Mouse (Mus musculus): ENCODE measurements around the gene Zfp13. TPM values are rescaled to one million over a fixed set of nuclear protein-coding genes. Genes with fewer than 3 reads are reported as not detected.

Gene Zfp13
- 36.2 and 48.2 TPM in 2 replicates for total RNA-seq (2014; rRNA removed)
- 23.3 and 26.3 TPM in 2 replicates for polyA plus RNA-seq (2015; fragmentation: Nextera tagmentation; extraction: Ambion mirVana)

- H3K27me3 ChIP-seq (ENCODE audit: insufficient read depth, low read length), result no peaks in the 10 kb centered on the region
- TF ChIP-seq CTCF (IDR thresholded peaks at IDR 0.05), result no peak
- H3K4me1 ChIP-seq (ENCODE audit: insufficient read depth, low read length), result no peaks in the 10 kb centered on the region
- ATAC-seq (ENCODE audit: low FRiP score), result peak; percentile 79
- H3K9me3 ChIP-seq (ENCODE audit: low read length), result no peaks in the 10 kb centered on the region
- H3K4me3 ChIP-seq (ENCODE audit: low read depth, low read length), result peak within 1 kb of the TSS; percentile 40
- 11% methylated on average over 30 of the region's 31 CpGs for WGBS
- peak within 1 kb of the TSS; percentile 59 for H3K27ac ChIP-seq (ENCODE audit: low read depth, low read length)
- peak; percentile 92 for DNase-seq (ENCODE audit: low spot score)
- peak within 1 kb of the TSS; percentile 60 for H3K9ac ChIP-seq (replicated peaks; ENCODE audit: low read length, poor library complexity, severe bottlenecking)
- peak within 1 kb of the TSS; percentile 72 for H3K4me2 ChIP-seq (ENCODE audit: low read depth, low read length, poor library complexity, severe bottlenecking)
- no peaks in the 10 kb centered on the region for H3K36me3 ChIP-seq (ENCODE audit: insufficient read depth, low read length)
These were observed at the start of gene Zfp13 for GRCm38 (mm10) chr17:23598582-23599552. Zfp13 (minus strand) TSS chr17:23599487.

GRCm38 (mm10) chr17:23645894-23646293, 46.6 kb upstream of the Zfp13 start:
- TF ChIP-seq CTCF (IDR thresholded peaks at IDR 0.05), result no peak
- Histone ChIP-seq H3K27me3 (ENCODE audit: insufficient read depth, low read length) (peaks cover 20% of the 10 kb centered on the region; the same call in 1 of the 2 replicates), H3K36me3 (ENCODE audit: insufficient read depth, low read length) (no peaks in the 10 kb centered on the region), H3K9ac (replicated peaks; ENCODE audit: low read length, poor library complexity, severe bottlenecking) (no peak overlapping the region), H3K4me1 (ENCODE audit: insufficient read depth, low read length) (0 out of 2 replicates have a peak, but pooled peaks cover 6% of the 10 kb centered on the region), H3K9me3 (ENCODE audit: low read length) (no peaks in the 10 kb centered on the region), H3K4me3 (ENCODE audit: low read depth, low read length) (no peak overlapping the region), H3K27ac (ENCODE audit: low read depth, low read length) (no peak overlapping the region), H3K4me2 (ENCODE audit: low read depth, low read length, poor library complexity, severe bottlenecking) (no peak overlapping the region)
- ATAC-seq (ENCODE audit: low FRiP score) (no peak), DNase-seq (ENCODE audit: low spot score) (no peak)
- WGBS, result 30% methylated on average over 10 of the region's 10 CpGs

DNA sequence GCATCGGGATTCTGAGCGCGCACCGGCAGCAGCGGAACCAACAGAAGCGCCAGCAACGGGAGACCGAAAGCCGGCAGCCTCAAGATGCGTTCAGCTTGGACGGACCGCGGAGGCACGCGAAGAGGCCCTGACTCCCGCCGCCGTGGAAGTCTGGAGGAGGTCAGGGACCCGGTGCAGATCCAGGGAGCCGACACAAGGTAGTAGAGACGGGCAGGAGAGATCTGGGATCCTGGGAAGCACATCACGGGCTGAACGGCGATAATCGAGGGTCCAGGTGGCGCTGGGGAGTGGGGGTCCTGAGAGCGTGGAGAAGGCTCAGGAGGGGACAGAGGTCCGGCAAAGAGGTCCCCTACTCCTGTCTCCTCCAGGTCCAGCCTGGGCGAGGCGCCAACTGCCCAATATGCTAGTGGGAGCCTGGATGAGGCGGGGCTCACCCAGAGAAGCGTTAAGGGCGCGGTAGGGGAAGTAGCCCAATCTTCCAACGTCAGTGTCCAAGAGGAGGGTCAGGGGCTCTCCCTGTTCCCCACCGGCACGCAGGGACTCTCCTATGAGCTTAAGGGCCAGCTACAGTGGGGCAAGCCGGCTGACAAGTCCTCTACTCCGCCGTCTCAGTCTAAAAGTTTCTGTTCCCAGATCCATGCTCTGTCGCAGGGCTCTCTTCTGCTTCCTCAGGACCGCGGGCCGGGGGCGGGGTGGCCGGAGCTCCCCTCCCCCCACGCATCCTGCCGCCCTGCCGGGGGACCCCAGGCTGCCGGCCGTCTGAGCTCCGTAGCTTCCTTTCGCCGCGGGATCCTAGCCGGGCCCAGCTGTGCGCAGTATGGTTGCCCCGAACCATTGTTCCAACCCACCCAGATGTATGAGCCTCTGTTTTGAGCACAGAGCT, 45.6 kb upstream of the Zfp13 start, which contains the start of gene Mmp25:
Gene Mmp25, minus strand, starts transcription at position 665 of the 883 bp plus-strand sequence.
- H3K27ac ChIP-seq (ENCODE audit: low read depth, low read length), result no peak within 1 kb of the TSS
- under 1% methylated on average over 53 of the region's 58 CpGs for WGBS
- no peak for TF ChIP-seq CTCF (IDR thresholded peaks at IDR 0.05)
- no peak for DNase-seq (ENCODE audit: low spot score)
- peak within 1 kb of the TSS; percentile 67 for H3K4me2 ChIP-seq (ENCODE audit: low read depth, low read length, poor library complexity, severe bottlenecking)
- 0 out of 2 replicates have a peak, but pooled peaks cover 6% of the 10 kb centered on the region for H3K4me1 ChIP-seq (ENCODE audit: insufficient read depth, low read length)
- H3K36me3 ChIP-seq (ENCODE audit: insufficient read depth, low read length), result no peaks in the 10 kb centered on the region
- peak within 1 kb of the TSS; percentile 59; the same call in 1 of the 2 replicates for H3K9ac ChIP-seq (replicated peaks; ENCODE audit: low read length, poor library complexity, severe bottlenecking)
- H3K9me3 ChIP-seq (ENCODE audit: low read length), result no peaks in the 10 kb centered on the region
- peak within 1 kb of the TSS; percentile 40 for H3K4me3 ChIP-seq (ENCODE audit: low read depth, low read length)
- peaks cover 20% of the 10 kb centered on the region; the same call in 1 of the 2 replicates for H3K27me3 ChIP-seq (ENCODE audit: insufficient read depth, low read length)
- ATAC-seq (ENCODE audit: low FRiP score), result no peak

- TF ChIP-seq CTCF (IDR thresholded peaks at IDR 0.05), result no peak
- H3K9ac ChIP-seq (replicated peaks; ENCODE audit: low read length, poor library complexity, severe bottlenecking), result no peak overlapping the region
- H3K36me3 ChIP-seq (ENCODE audit: insufficient read depth, low read length), result no peaks in the 10 kb centered on the region
- H3K9me3 ChIP-seq (ENCODE audit: low read length), result no peaks in the 10 kb centered on the region
- no peaks in the 10 kb centered on the region for H3K4me1 ChIP-seq (ENCODE audit: insufficient read depth, low read length)
- WGBS, result 85% methylated on average over 8 of the region's 8 CpGs
- no peaks in the 10 kb centered on the region for H3K27me3 ChIP-seq (ENCODE audit: insufficient read depth, low read length)
- no peak for ATAC-seq (ENCODE audit: low FRiP score)
- no peak for DNase-seq (ENCODE audit: low spot score)
- H3K4me3 ChIP-seq (ENCODE audit: low read depth, low read length), result no peak overlapping the region
- H3K4me2 ChIP-seq (ENCODE audit: low read depth, low read length, poor library complexity, severe bottlenecking), result no peak overlapping the region
- no peak overlapping the region for H3K27ac ChIP-seq (ENCODE audit: low read depth, low read length)
These were observed 32.0 kb upstream of the Zfp13 start for GRCm38 (mm10) chr17:23631241-23631640.

- H3K27me3 ChIP-seq (ENCODE audit: insufficient read depth, low read length), result no peaks in the 10 kb centered on the region
- TF ChIP-seq CTCF (IDR thresholded peaks at IDR 0.05), result peak; percentile 76
- DNase-seq (ENCODE audit: low spot score) (peak; percentile 58), ATAC-seq (ENCODE audit: low FRiP score) (peak; percentile 79)
- H3K36me3 ChIP-seq (ENCODE audit: insufficient read depth, low read length), result no peaks in the 10 kb centered on the region
- H3K4me1 ChIP-seq (ENCODE audit: insufficient read depth, low read length), result no peaks in the 10 kb centered on the region
- H3K9ac ChIP-seq (replicated peaks; ENCODE audit: low read length, poor library complexity, severe bottlenecking), result 0 out of 2 replicates have a peak overlapping the region, but pooled peaks have one; percentile 8
- no peak overlapping the region for H3K27ac ChIP-seq (ENCODE audit: low read depth, low read length)
- H3K4me3 ChIP-seq (ENCODE audit: low read depth, low read length), result peak overlapping the region; percentile 8; the same call in 1 of the 2 replicates
- no peaks in the 10 kb centered on the region for H3K9me3 ChIP-seq (ENCODE audit: low read length)
- 16% methylated on average over 22 of the region's 22 CpGs for WGBS
- peak overlapping the region; percentile 40 for H3K4me2 ChIP-seq (ENCODE audit: low read depth, low read length, poor library complexity, severe bottlenecking)
These were observed 31.1 kb upstream of the Zfp13 start for GRCm38 (mm10) chr17:23630195-23631020.
